Mouse (Mus musculus): Measurements from ENCODE around the gene Crip2. TPM values are rescaled to one million over a fixed set of nuclear protein-coding genes. Genes with fewer than 3 reads are reported as not detected.

The Crip2 gene
- total RNA-seq, 1 experiment from 2014 or later, result 0.70 TPM

- ATAC-seq (ENCODE audit: extremely low read depth, insufficient number of reproducible peaks, low FRiP score, poor library complexity, severe bottlenecking), result no peak
Observed at GRCm38 (mm10) chr12:113124726-113125125, 15.3 kb upstream of the Crip2 start.

GRCm38 (mm10) chr12:113130732-113131131 is 9.3 kb upstream of the Crip2 start:
- ATAC-seq (ENCODE audit: extremely low read depth, insufficient number of reproducible peaks, low FRiP score, poor library complexity, severe bottlenecking), result no peak

DNA sequence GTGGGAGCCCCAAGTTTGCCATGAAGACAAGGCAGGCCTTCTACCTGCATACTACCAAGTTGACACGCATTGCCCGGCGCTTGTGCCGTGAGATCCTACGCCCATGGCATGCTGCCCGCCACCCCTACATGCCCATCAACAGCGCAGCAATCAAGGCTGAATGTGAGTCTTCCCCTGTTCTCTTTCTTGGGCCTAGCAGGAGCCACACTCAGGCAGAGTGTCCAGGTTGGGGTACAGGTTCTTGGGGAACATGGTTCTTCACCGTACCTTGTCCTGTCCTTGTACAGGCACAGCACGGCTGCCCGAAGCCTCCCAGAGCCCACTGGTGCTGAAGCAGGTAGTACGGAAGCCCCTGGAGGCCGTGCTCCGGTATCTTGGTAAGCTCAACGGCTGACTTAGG is 8.4 kb upstream of the Crip2 start:
- ATAC-seq (ENCODE audit: extremely low read depth, insufficient number of reproducible peaks, low FRiP score, poor library complexity, severe bottlenecking), result no peak

GRCm38 (mm10) chr12:113132567-113132966 is 7.5 kb upstream of the Crip2 start:
- ATAC-seq (ENCODE audit: extremely low read depth, insufficient number of reproducible peaks, low FRiP score, poor library complexity, severe bottlenecking), result no peak

- no peak for ATAC-seq (ENCODE audit: extremely low read depth, insufficient number of reproducible peaks, low FRiP score, poor library complexity, severe bottlenecking)
Observed at GRCm38 (mm10) chr12:113133260-113133659, 6.8 kb upstream of the Crip2 start.

DNA sequence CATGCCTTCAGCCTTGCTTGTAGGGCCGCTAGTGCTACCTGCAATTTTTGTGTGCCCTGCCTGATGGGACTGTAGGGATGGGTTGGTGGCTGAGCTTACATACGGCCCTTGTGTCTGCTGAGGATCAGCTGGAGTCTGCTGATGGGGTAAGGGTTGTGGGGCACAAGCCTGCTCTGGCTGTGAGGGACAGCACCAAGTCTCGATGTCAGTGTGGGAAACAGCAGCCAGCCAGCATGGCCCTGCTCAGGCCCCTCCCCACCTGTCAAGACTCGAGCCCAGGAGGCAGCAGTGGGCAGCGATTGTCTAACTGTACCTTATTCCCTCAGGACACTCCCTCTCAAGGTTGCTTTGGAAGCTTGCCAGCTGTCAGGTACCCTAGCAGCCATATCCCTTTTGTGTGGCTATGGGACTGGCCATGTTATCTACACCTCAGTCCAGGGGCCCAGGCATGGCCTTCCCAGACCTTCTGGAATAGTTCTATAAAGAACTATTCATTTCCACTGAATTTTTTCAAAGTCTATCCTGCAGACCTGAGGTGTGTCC is 6.1 kb upstream of the Crip2 start:
- no peak for ATAC-seq (ENCODE audit: extremely low read depth, insufficient number of reproducible peaks, low FRiP score, poor library complexity, severe bottlenecking)

GRCm38 (mm10) chr12:113134502-113134901 is 5.5 kb upstream of the Crip2 start:
- ATAC-seq (ENCODE audit: extremely low read depth, insufficient number of reproducible peaks, low FRiP score, poor library complexity, severe bottlenecking), result no peak

DNA sequence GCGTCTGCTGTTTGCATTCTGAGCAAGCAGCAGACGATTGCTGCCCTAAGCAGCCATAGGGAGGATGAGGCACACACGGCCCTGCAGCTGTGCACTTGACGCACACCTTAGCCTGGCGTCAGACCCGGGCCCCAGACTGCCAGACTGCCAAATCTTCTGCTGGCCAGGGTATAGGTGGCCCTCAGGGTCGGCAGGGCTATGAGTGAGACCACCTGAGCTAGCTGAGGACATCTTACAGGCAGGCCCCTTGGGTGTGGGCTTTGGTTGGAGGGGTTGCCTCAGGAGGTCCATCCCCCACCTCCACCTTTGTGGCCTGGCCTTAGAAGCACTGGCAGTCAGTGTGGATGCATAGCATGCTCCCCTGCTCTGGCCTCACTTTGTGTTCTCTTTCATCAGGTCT is 4.6 kb upstream of the Crip2 start:
- ATAC-seq (ENCODE audit: extremely low read depth, insufficient number of reproducible peaks, low FRiP score, poor library complexity, severe bottlenecking), result no peak

DNA sequence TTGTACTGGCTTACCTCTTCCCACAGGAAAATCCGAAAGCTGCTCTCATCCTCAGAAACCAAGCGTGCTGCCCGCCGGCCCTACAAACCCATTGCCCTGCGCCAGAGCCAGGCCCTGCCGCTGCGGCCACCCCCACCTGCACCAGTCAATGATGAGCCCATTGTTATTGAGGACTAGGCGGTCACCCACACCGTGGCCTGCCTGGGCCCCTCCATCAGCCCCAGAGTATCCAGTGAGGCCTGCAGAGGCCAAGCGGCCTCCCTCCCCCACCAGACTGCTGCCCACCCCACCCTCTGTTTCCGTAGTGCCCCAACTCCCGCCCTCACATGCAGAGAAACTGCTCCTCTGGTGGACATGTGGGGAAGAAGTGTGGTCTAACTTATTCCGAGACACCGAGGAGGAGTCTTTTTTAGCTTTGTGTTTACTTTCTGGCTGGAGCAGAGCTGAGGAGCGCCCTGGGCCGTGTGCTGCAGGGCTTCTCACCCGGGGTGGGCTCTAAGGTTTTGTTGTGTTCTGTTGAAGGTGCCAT is 3.5 kb upstream of the Crip2 start:
- ATAC-seq (ENCODE audit: extremely low read depth, insufficient number of reproducible peaks, low FRiP score, poor library complexity, severe bottlenecking), result no peak

- ATAC-seq (ENCODE audit: extremely low read depth, insufficient number of reproducible peaks, low FRiP score, poor library complexity, severe bottlenecking), result no peak
Observed at GRCm38 (mm10) chr12:113137260-113138213, 2.5 kb upstream of the Crip2 start.

GRCm38 (mm10) chr12:113138291-113138690 is 1.7 kb upstream of the Crip2 start:
- ATAC-seq (ENCODE audit: extremely low read depth, insufficient number of reproducible peaks, low FRiP score, poor library complexity, severe bottlenecking), result no peak

- ATAC-seq (ENCODE audit: extremely low read depth, insufficient number of reproducible peaks, low FRiP score, poor library complexity, severe bottlenecking), result no peak
Observed at GRCm38 (mm10) chr12:113138901-113139864, 853 bp upstream of the Crip2 start.

DNA sequence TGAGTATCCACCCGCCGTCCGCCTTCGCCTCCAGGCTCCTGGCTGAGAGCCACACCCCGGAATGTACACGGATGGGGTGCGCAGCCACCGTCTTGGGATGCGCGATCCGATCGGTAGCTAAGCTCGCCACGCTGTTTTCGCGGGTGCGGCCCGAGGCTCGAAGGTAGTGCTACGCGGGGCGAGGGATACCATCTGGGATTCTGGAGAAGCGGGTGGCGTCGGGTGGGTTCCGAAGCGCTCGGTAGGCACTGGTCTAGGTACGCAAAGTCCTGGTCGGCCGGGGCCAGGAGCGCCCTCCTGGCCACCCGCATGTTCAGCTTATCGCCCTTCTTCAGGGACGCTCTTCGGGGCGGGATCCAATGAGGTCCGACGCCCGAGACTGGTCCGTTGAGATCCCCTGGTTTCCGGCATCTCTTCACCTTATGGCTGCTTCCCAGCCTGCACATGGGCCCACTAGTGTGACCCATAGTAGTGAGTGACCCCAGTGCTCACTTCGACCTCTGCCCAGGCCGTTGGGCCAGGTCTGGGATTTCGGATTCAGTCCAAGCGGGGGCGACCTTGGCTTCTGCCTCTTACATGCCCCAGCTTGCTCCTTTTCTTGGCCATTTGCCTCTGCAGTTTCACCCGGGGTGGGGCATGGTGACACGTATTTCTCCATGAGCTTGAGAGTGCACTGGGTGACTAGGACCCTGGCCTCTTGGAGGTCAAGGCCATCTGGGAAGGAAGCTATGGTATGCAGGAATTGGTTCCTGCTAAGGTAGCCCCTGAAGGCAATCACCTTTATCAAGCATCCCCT is 778 bp downstream of the Crip2 start:
- ATAC-seq (ENCODE audit: extremely low read depth, insufficient number of reproducible peaks, low FRiP score, poor library complexity, severe bottlenecking), result no peak

GRCm38 (mm10) chr12:113141531-113141973 is 1.5 kb downstream of the Crip2 start:
- ATAC-seq (ENCODE audit: extremely low read depth, insufficient number of reproducible peaks, low FRiP score, poor library complexity, severe bottlenecking), result no peak

DNA sequence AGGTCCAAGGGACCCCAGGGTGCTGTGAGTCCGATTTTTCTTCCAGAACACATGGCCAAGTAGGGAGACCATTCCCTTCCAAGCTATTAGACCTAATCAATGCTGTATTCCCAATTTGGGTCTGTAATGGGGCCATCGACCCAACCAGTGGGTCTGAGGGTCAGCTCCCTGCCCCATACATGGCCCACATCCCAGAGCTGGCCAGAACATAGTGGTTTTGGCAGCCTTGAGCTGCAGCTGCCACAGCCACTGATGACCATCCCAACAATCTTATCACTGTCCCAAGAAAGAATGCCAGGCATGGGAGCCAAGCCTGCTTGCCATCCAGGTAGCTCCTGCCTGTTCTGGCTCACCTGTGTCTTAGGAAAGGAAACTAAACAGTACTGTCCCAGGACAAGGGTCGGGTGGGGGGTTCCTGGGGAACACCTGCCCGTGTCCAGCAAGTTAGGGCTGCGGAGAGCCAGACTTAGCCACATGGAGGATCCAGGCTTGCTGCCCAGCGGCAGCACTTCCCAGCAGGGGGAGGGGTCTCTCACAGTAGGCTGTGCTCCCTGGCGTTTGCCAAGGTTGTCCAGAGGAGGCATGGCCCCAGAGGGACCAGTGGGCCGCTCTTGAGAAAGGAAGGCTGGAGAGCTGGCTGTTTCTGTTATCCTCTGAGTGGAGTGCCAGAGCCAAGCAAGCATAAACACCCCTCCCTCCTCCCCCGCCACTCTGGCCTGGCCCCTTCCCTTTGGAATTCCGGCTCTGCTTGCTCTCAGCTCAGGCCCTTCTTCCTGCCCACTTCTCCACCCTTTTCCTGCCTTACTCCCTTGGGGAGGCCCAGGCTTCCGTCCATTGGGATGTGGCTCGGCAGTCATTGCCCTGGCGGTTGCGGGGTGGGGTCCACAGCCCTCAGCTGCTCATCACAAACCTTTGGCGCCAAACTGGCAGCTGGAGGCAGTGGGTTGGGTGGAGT is 2.3 kb downstream of the Crip2 start:
- ATAC-seq (ENCODE audit: extremely low read depth, insufficient number of reproducible peaks, low FRiP score, poor library complexity, severe bottlenecking), result no peak

DNA sequence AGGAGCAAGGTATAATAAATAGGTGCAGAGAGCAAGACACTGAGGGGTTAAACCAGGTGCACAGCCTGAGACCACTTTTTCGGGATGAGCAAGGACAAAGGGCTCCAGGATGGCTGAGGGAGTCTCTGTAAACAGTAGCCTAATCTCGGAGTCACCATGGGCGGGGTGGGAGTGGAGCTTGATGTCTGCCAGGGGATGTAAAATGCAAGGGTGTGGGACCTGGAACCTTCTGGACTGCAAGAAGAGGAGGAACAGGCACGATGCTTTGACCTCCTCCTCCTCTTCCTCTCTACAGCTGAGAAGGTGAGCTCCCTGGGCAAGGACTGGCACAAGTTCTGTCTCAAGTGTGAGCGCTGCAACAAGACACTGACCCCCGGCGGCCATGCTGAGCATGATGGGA is 3.1 kb downstream of the Crip2 start:
- ATAC-seq (ENCODE audit: extremely low read depth, insufficient number of reproducible peaks, low FRiP score, poor library complexity, severe bottlenecking), result no peak

DNA sequence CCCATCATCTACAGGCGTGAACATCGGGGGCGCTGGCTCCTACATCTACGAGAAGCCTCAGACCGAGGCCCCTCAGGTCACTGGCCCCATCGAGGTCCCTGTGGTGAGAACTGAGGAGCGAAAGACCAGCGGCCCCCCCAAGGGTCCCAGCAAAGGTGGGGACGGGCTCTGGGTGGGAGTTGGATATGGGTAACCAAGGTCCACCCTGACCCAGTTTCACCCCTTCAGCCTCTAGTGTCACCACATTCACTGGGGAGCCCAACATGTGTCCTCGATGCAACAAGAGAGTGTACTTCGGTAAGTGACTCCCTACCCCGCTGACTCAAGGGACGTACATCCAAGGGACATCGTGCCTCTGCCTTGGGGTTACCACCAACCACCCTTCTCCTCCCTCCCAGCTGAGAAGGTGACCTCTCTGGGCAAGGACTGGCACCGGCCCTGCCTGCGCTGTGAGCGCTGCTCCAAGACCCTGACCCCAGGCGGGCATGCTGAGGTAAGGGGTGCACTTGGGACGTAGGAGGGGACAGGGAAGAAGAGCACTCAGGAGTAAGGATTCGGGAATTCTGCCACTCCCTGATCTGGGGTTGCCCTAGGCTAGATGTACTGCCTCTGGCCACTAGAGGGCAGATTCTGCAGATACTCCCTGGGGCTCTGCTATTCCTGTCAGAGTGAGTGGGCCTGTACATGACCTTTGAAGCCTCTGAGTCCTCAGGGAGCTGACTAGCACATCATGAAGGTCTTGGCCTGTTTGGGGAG is 4.1 kb downstream of the Crip2 start:
- peak; percentile 24; the same call in 1 of the 2 replicates for ATAC-seq (ENCODE audit: extremely low read depth, insufficient number of reproducible peaks, low FRiP score, poor library complexity, severe bottlenecking)
